Mouse (Mus musculus) c-Kit-negative CD71-positive TER-119-positive erythroid progenitor cells, embryonic 14.5 days (primary cell): ENCODE measurements around the gene Tmprss6.

Experiments used
- DNase-seq: peaks from one replicate; pipeline ENCODE4 v3.0.0-alpha.2; 2013; ENCODE audit warnings: low read depth, low spot score

The Tmprss6 gene

DNA sequence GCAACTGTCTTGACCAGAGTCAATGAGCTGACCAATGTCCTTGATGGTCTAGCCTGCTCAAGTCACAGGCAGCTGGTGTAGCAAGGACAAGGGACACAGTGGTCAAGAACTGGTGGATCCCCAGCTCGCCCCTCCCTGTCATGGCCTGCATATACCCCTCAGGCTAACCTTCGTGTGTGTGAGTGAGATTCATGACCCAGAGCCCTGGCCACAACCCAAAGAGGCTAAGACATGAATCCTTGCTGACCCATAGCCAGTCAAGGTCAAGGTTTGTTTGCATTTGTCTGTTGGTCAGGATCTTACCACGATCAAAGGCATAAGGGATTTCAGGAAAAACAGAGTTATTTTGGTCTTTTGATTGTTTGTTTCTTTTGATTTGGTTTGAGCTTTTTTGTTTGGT, 14.1 kb upstream of the Tmprss6 start:
- no peak for DNase-seq

GRCm38 (mm10) chr15:78481448-78482000, 13.1 kb upstream of the Tmprss6 start:
- no peak for DNase-seq

DNA sequence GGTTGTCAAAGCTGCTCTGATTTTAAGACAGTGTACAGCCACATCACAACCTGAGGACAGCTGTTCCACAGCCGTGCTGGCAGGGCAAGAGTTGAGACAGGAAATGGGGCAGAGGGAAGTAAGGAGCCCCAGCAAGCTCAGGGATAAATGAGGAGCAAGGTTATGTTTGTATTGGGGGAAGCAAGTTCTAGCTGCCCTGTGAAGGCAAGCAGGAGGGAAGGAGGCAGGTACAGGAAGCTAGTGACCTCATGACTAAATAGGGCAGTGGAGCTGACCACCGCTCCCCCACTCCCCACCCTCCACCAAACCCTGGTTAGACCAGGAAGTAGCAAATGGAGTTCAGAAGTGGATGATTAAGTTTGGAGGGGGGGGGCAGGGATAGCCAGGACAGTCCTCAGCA, 12.6 kb upstream of the Tmprss6 start:
- DNase-seq: no peak

GRCm38 (mm10) chr15:78480111-78480510, 11.7 kb upstream of the Tmprss6 start:
- peak; percentile 1 for DNase-seq

DNA sequence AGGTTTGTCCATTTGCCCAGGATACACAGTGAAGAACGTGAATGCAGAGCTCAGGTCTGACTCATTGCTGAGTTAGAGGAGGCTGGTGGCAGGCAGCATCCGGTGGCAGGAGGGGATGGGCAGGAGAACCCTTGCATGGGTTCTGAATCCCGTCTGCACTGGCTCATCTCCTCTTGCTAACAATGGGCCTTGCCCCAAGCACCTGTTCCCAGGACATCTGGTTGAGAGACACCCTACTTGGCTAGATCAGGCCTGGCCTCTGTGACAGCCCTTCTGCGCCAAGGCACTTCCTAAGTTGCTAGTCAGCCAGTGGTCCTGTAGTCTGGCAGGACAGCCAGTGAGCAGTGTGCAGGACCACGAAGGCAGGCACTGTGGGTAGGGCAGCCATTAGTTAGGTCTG, 11.0 kb upstream of the Tmprss6 start:
- no peak for DNase-seq

DNA sequence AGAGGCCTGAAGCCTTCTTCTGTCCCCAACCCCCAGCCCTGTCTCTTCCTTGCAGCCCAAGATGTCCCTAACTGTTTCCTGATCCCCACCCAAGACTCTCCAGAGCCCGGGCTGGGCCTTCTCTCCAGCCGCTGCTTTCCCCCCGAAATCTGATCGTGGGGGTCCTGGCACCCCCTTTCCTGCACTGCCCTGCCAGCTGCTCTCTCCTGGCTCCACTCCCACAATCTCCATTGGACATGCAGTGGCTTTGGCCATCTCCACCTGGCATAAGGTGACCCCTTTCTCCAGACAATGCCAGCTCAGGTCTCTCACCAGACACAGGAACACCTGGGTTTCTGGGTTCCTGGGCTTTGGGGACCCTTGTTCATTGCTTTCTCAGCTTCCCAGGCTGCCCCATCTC, 9.6 kb upstream of the Tmprss6 start:
- no peak for DNase-seq

DNA sequence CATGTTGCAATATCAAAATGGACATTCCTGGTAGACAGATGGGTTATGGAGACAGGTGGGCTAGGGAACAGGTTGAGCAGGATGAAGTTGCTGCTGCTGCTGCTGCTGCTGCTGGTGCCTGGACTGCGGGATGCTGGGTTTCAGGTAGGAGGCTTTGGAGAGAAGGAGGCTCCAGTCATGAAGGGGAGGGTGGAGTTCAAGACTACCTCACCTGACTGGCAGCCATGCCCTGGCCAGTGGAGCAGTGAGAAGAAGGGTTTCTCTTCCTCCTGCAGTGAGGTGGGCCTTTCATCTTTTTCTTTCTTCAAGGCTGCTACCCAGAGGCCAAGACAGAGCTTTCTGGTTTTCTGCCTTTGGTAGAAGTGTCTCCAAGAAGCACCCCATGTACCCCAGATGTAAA, 8.4 kb upstream of the Tmprss6 start:
- no peak for DNase-seq

DNA sequence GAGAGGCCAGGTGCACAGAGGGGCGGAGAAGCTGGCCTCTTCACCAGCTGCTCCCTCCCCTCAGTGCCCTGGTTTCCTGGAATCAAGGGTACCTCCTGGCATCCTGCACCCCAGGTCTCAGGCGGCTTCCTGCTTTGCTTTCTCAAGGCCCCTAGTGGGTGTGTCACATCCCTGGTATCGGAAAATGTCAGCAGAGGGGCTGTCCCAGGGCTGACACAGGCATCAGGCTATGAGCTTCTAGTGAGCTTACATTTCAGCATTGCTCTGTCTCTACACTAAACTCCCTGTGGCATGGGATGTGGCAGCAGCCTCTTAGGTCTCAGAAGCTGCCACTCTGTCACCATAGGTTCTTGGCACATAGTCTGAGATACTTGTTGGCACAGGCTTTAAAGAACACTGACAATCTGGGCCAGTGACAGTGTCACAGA, 7.2 kb upstream of the Tmprss6 start:
- DNase-seq: no peak

DNA sequence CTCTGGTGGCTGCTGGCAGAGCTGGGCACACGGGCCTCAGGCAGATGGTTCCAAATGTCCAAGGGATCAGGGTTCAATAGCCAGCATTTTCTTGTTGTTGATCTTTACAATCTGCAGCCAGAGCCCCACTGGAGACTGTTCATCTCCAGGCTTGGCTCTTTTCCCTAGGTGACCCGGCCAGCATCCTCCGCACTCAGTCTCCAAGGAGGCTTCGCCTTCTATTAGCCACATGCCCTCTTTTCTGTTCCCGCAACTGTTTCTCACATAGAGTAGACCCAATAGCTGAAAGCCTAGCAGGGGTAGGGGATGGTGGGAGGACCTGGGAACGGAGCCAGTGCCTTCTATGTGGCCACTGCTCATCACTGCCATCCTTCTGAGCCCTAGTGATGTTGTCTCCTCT, 5.0 kb upstream of the Tmprss6 start:
- DNase-seq: no peak

DNA sequence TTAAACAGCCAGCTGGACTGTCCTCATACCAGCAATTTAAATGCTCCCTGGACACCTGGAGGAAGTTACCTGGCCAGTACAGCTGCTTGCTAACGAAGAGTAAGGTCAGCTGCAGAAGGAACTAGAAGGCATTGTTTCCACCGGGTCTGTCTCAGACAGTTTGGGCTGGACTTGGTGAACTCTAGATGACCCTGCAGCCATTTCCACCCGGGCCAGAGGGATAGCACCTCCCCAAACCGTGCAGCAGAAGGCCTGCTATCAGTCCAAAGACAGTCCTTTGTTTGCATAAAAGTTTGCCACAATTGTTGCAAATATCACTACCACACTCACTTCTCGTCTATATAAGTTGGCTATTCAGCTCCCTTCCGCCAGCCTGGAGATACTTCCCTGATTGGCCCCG, 3.5 kb upstream of the Tmprss6 start:
- DNase-seq: no peak

- DNase-seq: no peak
Observed at GRCm38 (mm10) chr15:78470495-78471276, 2.3 kb upstream of the Tmprss6 start.

DNA sequence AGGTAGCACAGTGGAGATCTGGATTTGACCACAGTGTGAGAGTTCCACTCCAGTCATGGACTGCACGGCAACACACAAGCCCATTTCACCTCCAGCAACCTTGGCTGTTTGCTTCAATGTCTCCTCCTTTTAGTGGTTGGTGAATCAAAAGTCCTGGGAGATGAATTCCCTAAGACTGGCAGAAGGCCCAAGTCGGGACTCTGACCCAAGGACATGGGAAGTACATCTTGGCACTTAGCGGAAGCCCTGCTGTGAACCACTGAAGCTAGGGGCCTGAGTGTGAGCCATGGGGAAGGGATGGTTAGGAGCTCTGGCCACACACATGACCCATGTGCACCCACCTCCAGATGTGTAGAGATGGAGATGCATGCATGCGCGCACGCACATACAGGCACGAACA, 864 bp downstream of the Tmprss6 start:
- DNase-seq: no peak

- no peak for DNase-seq
Observed at GRCm38 (mm10) chr15:78466809-78467208, 1.6 kb downstream of the Tmprss6 start.

DNA sequence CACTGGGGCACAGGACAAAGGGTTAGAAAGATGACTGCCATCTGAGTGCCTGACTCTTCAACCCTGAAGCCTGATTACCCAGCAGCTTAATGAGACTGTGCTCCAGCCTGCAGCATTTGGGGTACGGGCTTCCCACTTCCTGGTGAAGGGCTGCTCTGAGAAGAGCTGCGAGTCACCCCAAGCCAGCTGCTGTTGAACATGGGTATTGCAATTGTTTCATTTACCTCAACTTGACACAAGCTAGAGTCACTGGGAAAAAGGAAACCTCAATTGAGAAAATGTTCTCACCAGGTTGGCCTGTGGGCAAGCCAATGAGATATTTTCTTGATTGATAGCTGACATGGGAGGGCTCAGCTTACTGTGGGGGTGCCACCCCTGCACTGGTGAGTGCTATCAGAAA, 5.5 kb downstream of the Tmprss6 start:
- no peak for DNase-seq

GRCm38 (mm10) chr15:78457193-78457592, 11.2 kb downstream of the Tmprss6 start:
- DNase-seq: no peak

GRCm38 (mm10) chr15:78456051-78456450, 12.4 kb downstream of the Tmprss6 start:
- DNase-seq: no peak

GRCm38 (mm10) chr15:78455168-78455567, 13.3 kb downstream of the Tmprss6 start:
- no peak for DNase-seq

DNA sequence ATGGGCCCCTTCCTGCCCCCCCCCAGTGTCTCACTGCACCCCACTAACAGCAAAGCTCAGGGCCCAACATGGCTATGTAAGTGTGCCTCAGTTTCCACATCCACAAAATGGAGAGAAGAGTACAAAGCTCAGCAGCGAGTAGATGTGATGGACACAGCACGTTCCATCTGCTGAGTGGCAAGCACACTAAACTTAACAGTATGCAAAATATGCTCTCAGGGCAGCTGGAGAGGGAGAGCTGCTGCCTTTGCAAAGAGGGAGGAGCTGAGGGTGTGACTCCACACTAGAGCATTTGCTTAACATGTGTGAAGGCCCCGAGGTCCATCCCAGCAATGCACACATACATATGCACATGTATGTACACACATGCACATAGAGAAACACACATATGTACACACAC, 15.5 kb downstream of the Tmprss6 start:
- no peak for DNase-seq

DNA sequence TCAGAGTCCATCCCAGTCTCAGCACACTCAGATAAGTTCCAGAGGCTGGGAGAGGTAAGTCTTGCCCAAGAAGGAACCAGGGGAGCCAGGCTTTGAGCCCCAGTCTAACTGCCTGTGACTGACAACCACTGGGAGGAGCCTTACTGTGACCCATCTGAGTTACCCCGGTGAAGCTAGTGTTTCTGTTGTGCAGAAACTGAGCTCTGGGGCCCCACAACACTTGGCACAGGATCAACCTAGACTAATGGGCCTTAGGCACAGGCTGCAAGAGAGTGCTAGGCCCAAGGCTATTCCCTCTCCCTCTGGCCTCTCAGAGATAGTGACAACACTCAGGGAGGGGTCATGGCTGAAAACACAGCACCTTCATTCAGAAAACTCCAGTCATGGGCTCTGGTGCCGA, 17.2 kb downstream of the Tmprss6 start:
- DNase-seq: no peak

GRCm38 (mm10) chr15:78450419-78450768, 18.0 kb downstream of the Tmprss6 start:
- DNase-seq: no peak

DNA sequence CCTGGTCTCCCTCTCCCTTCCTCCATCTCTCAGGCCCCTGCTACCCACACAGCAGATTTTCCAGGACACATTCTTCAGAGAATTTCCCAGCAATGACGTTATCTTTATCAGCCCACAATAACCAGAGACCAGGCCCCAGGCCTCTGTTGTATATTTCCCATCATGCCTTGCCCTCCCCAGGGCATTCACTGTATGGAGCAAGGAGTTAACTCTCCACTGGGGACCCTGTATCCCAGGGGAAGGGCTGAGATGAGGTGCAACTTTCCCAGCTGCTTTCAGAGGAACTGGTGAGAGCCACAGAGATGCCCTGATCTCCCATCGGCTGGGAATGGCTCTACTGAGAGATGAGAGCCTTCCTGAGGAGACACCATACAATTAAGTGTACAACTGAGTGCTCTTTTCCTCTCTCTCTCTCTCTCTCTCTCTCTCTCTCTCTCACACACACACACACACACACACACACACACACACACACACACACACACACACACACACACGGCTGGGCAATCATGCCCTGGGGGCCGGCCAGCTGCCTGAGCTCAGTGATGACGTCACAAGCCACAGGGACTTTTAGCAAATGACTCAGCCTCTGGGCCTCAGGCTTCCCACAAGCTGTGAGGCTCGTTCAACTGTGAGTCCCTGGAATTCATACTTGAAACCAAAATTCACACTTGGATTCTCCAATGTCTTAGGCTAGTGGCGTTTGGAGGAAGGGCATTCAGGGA, 18.6 kb downstream of the Tmprss6 start:
- peak; percentile 42 for DNase-seq

GRCm38 (mm10) chr15:78449131-78449530, 19.3 kb downstream of the Tmprss6 start:
- DNase-seq: no peak
